Mouse (Mus musculus) heart, postnatal 0 days (tissue): Measurements from ENCODE around the gene Wwox.
A peak's percentile ranks its signal among the peaks of the same experiment; 100 is the strongest.

Experiments used
- CTCF ChIP-seq: IDR thresholded peaks from 2 replicates; pipeline ENCODE4 v1.5.1; 2016; ENCODE audit warnings: antibody characterized with exemption, control low read depth, low read depth
- EP300 ChIP-seq: IDR thresholded peaks from 2 replicates; pipeline ENCODE4 v1.6.1; 2016; ENCODE audit warnings: antibody characterized with exemption, low read depth

DNA sequence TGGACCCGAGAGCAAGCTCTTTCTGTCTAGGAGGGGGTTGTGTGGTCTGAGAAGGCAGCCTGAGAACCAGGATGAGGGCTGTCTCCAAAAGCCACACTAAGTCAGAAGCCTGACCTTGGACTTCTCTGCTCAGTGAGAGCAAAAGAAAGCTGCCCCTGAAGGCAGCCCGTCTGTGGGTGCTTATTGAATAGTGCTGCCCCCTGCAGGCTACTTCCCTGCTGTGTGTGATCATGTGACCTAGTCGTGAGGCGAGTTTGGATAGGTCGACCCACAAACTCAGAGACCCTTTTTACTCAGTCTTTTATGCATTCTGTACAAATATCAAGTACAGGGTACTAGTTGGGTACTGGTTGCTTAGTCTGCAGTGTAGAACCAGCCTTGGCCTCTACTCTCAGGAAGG, 21.1 kb downstream of the Wwox start:
- TF ChIP-seq CTCF (peak; percentile 40), EP300 (no peak)
